Mouse (Mus musculus): Measurements from ENCODE around the gene Tbc1d1. TPM values are rescaled to one million over a fixed set of nuclear protein-coding genes. Genes with fewer than 3 reads are reported as not detected.

The Tbc1d1 gene
- total and polyA plus RNA-seq, 3 experiments = 26.0 to 38.6 (median 31.9) TPM

GRCm38 (mm10) chr5:64240941-64241682 is 85.0 kb downstream of the Tbc1d1 start (continued):
- TF ChIP-seq ZKSCAN1 (IDR thresholded peaks at IDR 0.05; ENCODE audit: borderline replicate concordance, low read depth, low read length) = no peak
- TF ChIP-seq SMC3 (IDR thresholded peaks at IDR 0.05; ENCODE audit: low read depth, low read length) = no peak
- peak; percentile 40; the same call in 1 of the 2 replicates for TF ChIP-seq JUND (conservative IDR thresholded peaks at IDR 0.05; ENCODE audit: low read depth, low read length)
- no peak for TF ChIP-seq TBP (conservative IDR thresholded peaks at IDR 0.05; ENCODE audit: low read depth, low read length)
- no peak for TF ChIP-seq ETS1 (conservative IDR thresholded peaks at IDR 0.05; ENCODE audit: low read depth, low read length)
- no peak for TF ChIP-seq USF2 (conservative IDR thresholded peaks at IDR 0.05; ENCODE audit: low read depth, low read length)
- TF ChIP-seq USF1 (IDR thresholded peaks at IDR 0.05; ENCODE audit: low read depth, low read length) = no peak

- dilution Hi-C loops (cut with MboI; ENCODE audit: extremely low pct_ligation_motif_present, extremely low pct_unique_long_range_greater_than_20kb, low sequenced_read_pairs) (no loop called here), in situ Hi-C loops (cut with MboI; ENCODE audit: low pct_ligation_motif_present, low pct_unique_long_range_greater_than_20kb, low sequenced_read_pairs) (loop anchor here (5.0 kb wide), 1 partner anchor 35 kb away; no protein-coding TSS in a partner anchor)
- peaks cover 0 to 21% of the 10 kb centered on the region in 2 experiments for H3K36me3 ChIP-seq (replicated peaks in 1 of 2; ENCODE audit: control insufficient read depth in 1 of 2, insufficient read depth in 1 of 2, low read length in 1 of 2)
- H3K27me3 ChIP-seq (replicated peaks) = no peaks in the 10 kb centered on the region
- H3K9me3 ChIP-seq (replicated peaks; ENCODE audit: low read length) = no peaks in the 10 kb centered on the region
- DNase-seq (ENCODE audit: extremely low read depth) = no peak
- TF ChIP-seq MXI1 (IDR thresholded peaks at IDR 0.05; ENCODE audit: low read depth, low read length) (no peak), SMC3 (IDR thresholded peaks at IDR 0.05; ENCODE audit: low read depth, low read length) (no peak), RCOR1 (conservative IDR thresholded peaks at IDR 0.05; ENCODE audit: low read depth, low read length) (no peak), USF2 (conservative IDR thresholded peaks at IDR 0.05; ENCODE audit: low read depth, low read length) (no peak), HCFC1 (IDR thresholded peaks at IDR 0.05; ENCODE audit: low read depth, low read length) (no peak), MEF2A (IDR thresholded peaks at IDR 0.05; ENCODE audit: borderline replicate concordance, low read depth, low read length) (no peak), ETS1 (conservative IDR thresholded peaks at IDR 0.05; ENCODE audit: low read depth, low read length) (no peak), NELFE (IDR thresholded peaks at IDR 0.05; ENCODE audit: low read depth, low read length) (no peak)
- H3K9ac ChIP-seq (ENCODE audit: insufficient read depth, low read depth) = no peak overlapping the region
- H3K4me3 ChIP-seq (replicated peaks in 1 of 3; ENCODE audit: low read depth in 2 of 3, low read length in 2 of 3, poor library complexity in 1 of 3) = no peak overlapping the region
- H3K79me2 ChIP-seq (replicated peaks; ENCODE audit: control insufficient read depth, extremely low read depth, insufficient read depth, poor library complexity, severe bottlenecking) = peaks cover 3% of the 10 kb centered on the region; the same call in 1 of the 2 replicates
- peaks cover 19 to 79% of the 10 kb centered on the region in 2 experiments for H3K4me1 ChIP-seq (ENCODE audit: control insufficient read depth in 1 of 2, insufficient read depth in 2 of 2)
- no peak overlapping the region for H3K27ac ChIP-seq (ENCODE audit: insufficient read depth, low read depth)
- no peak overlapping the region for H3K4me2 ChIP-seq (ENCODE audit: insufficient read depth, low read depth, poor library complexity, severe bottlenecking)
Observed at GRCm38 (mm10) chr5:64241867-64242266, 85.8 kb downstream of the Tbc1d1 start.

- peaks cover 0 to 24% of the 10 kb centered on the region in 2 experiments for H3K36me3 ChIP-seq (replicated peaks in 1 of 2; ENCODE audit: control insufficient read depth in 1 of 2, insufficient read depth in 1 of 2, low read length in 1 of 2)
- H3K27me3 ChIP-seq (replicated peaks) = no peaks in the 10 kb centered on the region
- TF ChIP-seq ELF1 (IDR thresholded peaks at IDR 0.05; ENCODE audit: low read depth, low read length) = no peak
- peak; percentile 18 for TF ChIP-seq RAD21 (IDR thresholded peaks at IDR 0.05; ENCODE audit: low read depth, low read length)
- TF ChIP-seq NELFE (IDR thresholded peaks at IDR 0.05; ENCODE audit: low read depth, low read length) = no peak
- TF ChIP-seq SMC3 (IDR thresholded peaks at IDR 0.05; ENCODE audit: low read depth, low read length) = peak; percentile 16; the same call in 1 of the 2 replicates
- TF ChIP-seq CTCF (conservative IDR thresholded peaks at IDR 0.05 in 1 of 2, IDR thresholded peaks at IDR 0.05 in 1 of 2; ENCODE audit: low read depth in 2 of 2, low read length in 2 of 2) = peak in 1 of 2 experiments; percentile 44; a peak in 2 of 4 replicates
- no peak overlapping the region for H3K27ac ChIP-seq (ENCODE audit: insufficient read depth, low read depth)
- H3K4me2 ChIP-seq (ENCODE audit: insufficient read depth, low read depth, poor library complexity, severe bottlenecking) = no peak overlapping the region
- peaks cover 15 to 69% of the 10 kb centered on the region in 2 experiments for H3K4me1 ChIP-seq (ENCODE audit: control insufficient read depth in 1 of 2, insufficient read depth in 2 of 2)
- no peak overlapping the region for H3K9ac ChIP-seq (ENCODE audit: insufficient read depth, low read depth)
- dilution Hi-C loops (cut with MboI; ENCODE audit: extremely low pct_ligation_motif_present, extremely low pct_unique_long_range_greater_than_20kb, low sequenced_read_pairs) (no loop called here), in situ Hi-C loops (cut with MboI; ENCODE audit: low pct_ligation_motif_present, low pct_unique_long_range_greater_than_20kb, low sequenced_read_pairs) (loop anchor here (5.0 kb wide), 1 partner anchor 36 kb away; no protein-coding TSS in a partner anchor)
- H3K4me3 ChIP-seq (replicated peaks in 1 of 3; ENCODE audit: low read depth in 2 of 3, low read length in 2 of 3, poor library complexity in 1 of 3) = no peak overlapping the region
- H3K9me3 ChIP-seq (replicated peaks; ENCODE audit: low read length) = no peaks in the 10 kb centered on the region
- H3K79me2 ChIP-seq (replicated peaks; ENCODE audit: control insufficient read depth, extremely low read depth, insufficient read depth, poor library complexity, severe bottlenecking) = no peaks in the 10 kb centered on the region; the same call in 1 of the 2 replicates
- DNase-seq (ENCODE audit: extremely low read depth) = no peak
Observed at GRCm38 (mm10) chr5:64242795-64243455, 86.8 kb downstream of the Tbc1d1 start.
